Mouse (Mus musculus): ENCODE measurements around the gene Crybg1. TPM values are rescaled to one million over a fixed set of nuclear protein-coding genes. Genes with fewer than 3 reads are reported as not detected.
"Not testable (repeated sequence)": the region's sequence is repeated elsewhere in the genome, so short reads cannot be mapped to it uniquely, and the experiment has no call there.

Crybg1 gene
- polyA plus RNA-seq, 1 experiment from 2014 or later: 0.69 TPM

GRCm38 (mm10) chr10:43945435-43945834, 203.2 kb downstream of the Crybg1 start:
- no peak for TF ChIP-seq EP300 (IDR thresholded peaks at IDR 0.05)
- TF ChIP-seq CTCF (IDR thresholded peaks at IDR 0.05): no peak
- Histone ChIP-seq H3K9ac (replicated peaks; ENCODE audit: low read depth) (no peak overlapping the region), H3K9me3 (ENCODE audit: low read length) (no peaks in the 10 kb centered on the region), H3K4me1 (ENCODE audit: insufficient read depth, low read depth, low read length) (no peaks in the 10 kb centered on the region), H3K4me3 (ENCODE audit: low read depth, low read length) (no peak overlapping the region), H3K4me2 (replicated peaks; ENCODE audit: low read depth, low read length) (no peak overlapping the region), H3K36me3 (ENCODE audit: insufficient read depth, low read length) (no peaks in the 10 kb centered on the region), H3K27me3 (replicated peaks; ENCODE audit: insufficient read depth, low read length) (no peaks in the 10 kb centered on the region), H3K27ac (ENCODE audit: low read length) (no peak overlapping the region)
- 75% methylated on average over 4 of the region's 4 CpGs for WGBS
- DNase-seq (ENCODE audit: low spot score): no peak
- ATAC-seq: no peak

GRCm38 (mm10) chr10:43943736-43944135, 204.9 kb downstream of the Crybg1 start:
- Histone ChIP-seq H3K4me2 (replicated peaks; ENCODE audit: low read depth, low read length) (no peak overlapping the region), H3K27ac (ENCODE audit: low read length) (no peak overlapping the region), H3K36me3 (ENCODE audit: insufficient read depth, low read length) (no peaks in the 10 kb centered on the region), H3K9ac (replicated peaks; ENCODE audit: low read depth) (no peak overlapping the region), H3K9me3 (ENCODE audit: low read length) (no peaks in the 10 kb centered on the region), H3K27me3 (replicated peaks; ENCODE audit: insufficient read depth, low read length) (no peaks in the 10 kb centered on the region), H3K4me1 (ENCODE audit: insufficient read depth, low read depth, low read length) (no peaks in the 10 kb centered on the region), H3K4me3 (ENCODE audit: low read depth, low read length) (no peak overlapping the region)
- TF ChIP-seq EP300 (IDR thresholded peaks at IDR 0.05): no peak
- TF ChIP-seq CTCF (IDR thresholded peaks at IDR 0.05): no peak
- DNase-seq (ENCODE audit: low spot score) (peak; percentile 17), ATAC-seq (peak; percentile 46; the same call in 1 of the 2 replicates)
- 60% methylated on average over 4 of the region's 4 CpGs for WGBS

GRCm38 (mm10) chr10:43939136-43939662, 209.5 kb downstream of the Crybg1 start:
- 64% methylated on average over 6 of the region's 6 CpGs for WGBS
- Histone ChIP-seq H3K27ac (ENCODE audit: low read length) (no peak overlapping the region), H3K9me3 (ENCODE audit: low read length) (no peaks in the 10 kb centered on the region), H3K4me1 (ENCODE audit: insufficient read depth, low read depth, low read length) (no peaks in the 10 kb centered on the region), H3K36me3 (ENCODE audit: insufficient read depth, low read length) (no peaks in the 10 kb centered on the region), H3K9ac (replicated peaks; ENCODE audit: low read depth) (no peak overlapping the region), H3K4me2 (replicated peaks; ENCODE audit: low read depth, low read length) (no peak overlapping the region), H3K4me3 (ENCODE audit: low read depth, low read length) (no peak overlapping the region), H3K27me3 (replicated peaks; ENCODE audit: insufficient read depth, low read length) (no peaks in the 10 kb centered on the region)
- no peak for ATAC-seq
- DNase-seq (ENCODE audit: low spot score): no peak
- TF ChIP-seq EP300 (IDR thresholded peaks at IDR 0.05) (no peak), CTCF (IDR thresholded peaks at IDR 0.05) (no peak)

- Histone ChIP-seq H3K27me3 (replicated peaks; ENCODE audit: insufficient read depth, low read length) (no peaks in the 10 kb centered on the region), H3K36me3 (ENCODE audit: insufficient read depth, low read length) (no peaks in the 10 kb centered on the region), H3K4me3 (ENCODE audit: low read depth, low read length) (no peak overlapping the region), H3K27ac (ENCODE audit: low read length) (no peak overlapping the region), H3K4me2 (replicated peaks; ENCODE audit: low read depth, low read length) (no peak overlapping the region), H3K9ac (replicated peaks; ENCODE audit: low read depth) (no peak overlapping the region), H3K4me1 (ENCODE audit: insufficient read depth, low read depth, low read length) (no peaks in the 10 kb centered on the region), H3K9me3 (ENCODE audit: low read length) (no peaks in the 10 kb centered on the region)
- no peak for ATAC-seq
- DNase-seq (ENCODE audit: low spot score): no peak
- TF ChIP-seq EP300 (IDR thresholded peaks at IDR 0.05): no peak
- TF ChIP-seq CTCF (IDR thresholded peaks at IDR 0.05): no peak
- WGBS: 66% methylated on average over 5 of the region's 5 CpGs
Measured at GRCm38 (mm10) chr10:43928596-43928995, 220.1 kb downstream of the Crybg1 start.

GRCm38 (mm10) chr10:43927736-43928135, 220.9 kb downstream of the Crybg1 start:
- 76% methylated on average over 8 of the region's 8 CpGs for WGBS
- H3K9me3 ChIP-seq (ENCODE audit: low read length): no peaks in the 10 kb centered on the region
- H3K9ac ChIP-seq (replicated peaks; ENCODE audit: low read depth): no peak overlapping the region
- ATAC-seq: no peak
- TF ChIP-seq CTCF (IDR thresholded peaks at IDR 0.05) (no peak), EP300 (IDR thresholded peaks at IDR 0.05) (no peak)
- H3K4me3 ChIP-seq (ENCODE audit: low read depth, low read length): no peak overlapping the region
- H3K27ac ChIP-seq (ENCODE audit: low read length): no peak overlapping the region
- no peaks in the 10 kb centered on the region for H3K27me3 ChIP-seq (replicated peaks; ENCODE audit: insufficient read depth, low read length)
- H3K36me3 ChIP-seq (ENCODE audit: insufficient read depth, low read length): no peaks in the 10 kb centered on the region
- DNase-seq (ENCODE audit: low spot score): no peak
- no peak overlapping the region for H3K4me2 ChIP-seq (replicated peaks; ENCODE audit: low read depth, low read length)
- H3K4me1 ChIP-seq (ENCODE audit: insufficient read depth, low read depth, low read length): no peaks in the 10 kb centered on the region

- H3K27me3 ChIP-seq (replicated peaks; ENCODE audit: insufficient read depth, low read length); H3K9ac ChIP-seq (replicated peaks; ENCODE audit: low read depth); H3K4me3 ChIP-seq (ENCODE audit: low read depth, low read length); H3K27ac ChIP-seq (ENCODE audit: low read length); ATAC-seq; H3K4me2 ChIP-seq (replicated peaks; ENCODE audit: low read depth, low read length); H3K4me1 ChIP-seq (ENCODE audit: insufficient read depth, low read depth, low read length); H3K36me3 ChIP-seq (ENCODE audit: insufficient read depth, low read length); H3K9me3 ChIP-seq (ENCODE audit: low read length); DNase-seq (ENCODE audit: low spot score): not testable (repeated sequence)
- WGBS: 91% methylated on average over 9 of the region's 9 CpGs
Measured at GRCm38 (mm10) chr10:43925776-43926175, 222.9 kb downstream of the Crybg1 start.

GRCm38 (mm10) chr10:43923096-43923495, 225.6 kb downstream of the Crybg1 start:
- Histone ChIP-seq H3K4me1 (ENCODE audit: insufficient read depth, low read depth, low read length) (no peaks in the 10 kb centered on the region), H3K27ac (ENCODE audit: low read length) (no peak overlapping the region), H3K36me3 (ENCODE audit: insufficient read depth, low read length) (no peaks in the 10 kb centered on the region), H3K4me3 (ENCODE audit: low read depth, low read length) (no peak overlapping the region), H3K27me3 (replicated peaks; ENCODE audit: insufficient read depth, low read length) (no peaks in the 10 kb centered on the region), H3K4me2 (replicated peaks; ENCODE audit: low read depth, low read length) (no peak overlapping the region), H3K9me3 (ENCODE audit: low read length) (no peaks in the 10 kb centered on the region), H3K9ac (replicated peaks; ENCODE audit: low read depth) (no peak overlapping the region)
- ATAC-seq (no peak), DNase-seq (ENCODE audit: low spot score) (no peak)
- WGBS: 97% methylated on average over 3 of the region's 3 CpGs
- TF ChIP-seq EP300 (IDR thresholded peaks at IDR 0.05) (no peak), CTCF (IDR thresholded peaks at IDR 0.05) (no peak)

Data from lung, postnatal 0 days (tissue).